Mouse (Mus musculus): Measurements from ENCODE around the gene Srd5a3.

GRCm38 (mm10) chr5:76152956-76153355 is 12.9 kb downstream of the Srd5a3 start:
- no peak for TF ChIP-seq POLR2A (IDR thresholded peaks at IDR 0.05; ENCODE audit: insufficient read depth, low read depth, low read length)
- TF ChIP-seq CTCF (IDR thresholded peaks at IDR 0.05) = no peak
